Mouse (Mus musculus) bone marrow macrophage, adult 2 months (primary cell): ENCODE data around the gene Tex14.

Experiments used
- CTCF ChIP-seq: IDR thresholded peaks from 2 replicates; pipeline ENCODE4 v1.5.1; 2012; ENCODE audit warnings: low read depth, mild to moderate bottlenecking, low read length, moderate library complexity
- POLR2A ChIP-seq: IDR thresholded peaks from 2 replicates; pipeline ENCODE4 v1.6.1; 2012; ENCODE audit warnings: mild to moderate bottlenecking, low read depth, low read length, borderline replicate concordance

GRCm38 (mm10) chr11:87600322-87600853 lies 195.5 kb downstream of the Tex14 start:
- TF ChIP-seq CTCF, result no peak
- TF ChIP-seq POLR2A, result no peak
